In the genomic region with DNA sequence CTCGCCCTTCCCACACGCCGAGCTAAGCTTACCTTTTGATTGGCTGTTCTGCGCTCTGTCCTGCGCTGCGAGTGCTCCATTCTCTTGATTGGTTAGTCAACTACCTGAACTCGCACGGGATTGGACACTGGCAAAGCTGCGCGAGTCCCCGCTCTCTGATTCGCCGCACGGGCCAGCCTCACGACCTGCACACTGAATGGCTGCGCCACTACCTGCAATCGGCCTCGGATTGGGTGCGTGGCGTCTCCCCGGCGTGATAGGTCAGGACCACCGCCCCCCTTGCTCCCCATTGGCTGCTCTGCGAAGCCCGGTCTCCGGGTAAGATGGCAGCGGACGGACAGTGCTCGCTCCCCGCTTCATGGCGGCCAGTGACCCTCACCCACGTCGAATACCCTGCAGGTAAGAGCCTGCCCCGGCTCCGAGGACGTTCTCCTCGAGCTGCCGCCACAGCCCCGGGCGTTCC, we compare ENCODE assay signal across 8 mouse cellular contexts. TPM values are rescaled to one million over a fixed set of nuclear protein-coding genes. Genes with fewer than 3 reads are reported as not detected.
DNase-seq lines count a peak whose midpoint lies in the region; ATAC-seq and TF ChIP-seq lines count a peak whose summit lies in the region.

A gene (plus strand): TSS at position 141 of the 463 bp plus-strand sequence.

- peaks cover 6% of the 10 kb centered on the region; the same call in 1 of the 2 replicates for H3K4me1 ChIP-seq in embryonic facial prominence, embryonic 14.5 days (ENCODE audit: control insufficient read depth, insufficient read depth, low read length)
- peaks cover 7% of the 10 kb centered on the region for H3K4me1 ChIP-seq in limb, embryonic 14.5 days (ENCODE audit: control insufficient read depth, insufficient read depth, low read length)
- H3K4me1 ChIP-seq in midbrain, postnatal 0 days (ENCODE audit: insufficient read depth, low read length), result peaks cover 13% of the 10 kb centered on the region

- WGBS in embryonic facial prominence, embryonic 14.5 days, result under 1% methylated on average over 36 of the region's 40 CpGs
- 1% methylated on average over 31 of the region's 40 CpGs for WGBS in limb, embryonic 14.5 days
- 1% methylated on average over 40 of the region's 40 CpGs for WGBS in midbrain, postnatal 0 days

- peak within 1 kb of the TSS; percentile 80 for H3K27ac ChIP-seq in embryonic facial prominence, embryonic 14.5 days (replicated peaks; ENCODE audit: low read depth, low read length)
- H3K27ac ChIP-seq in limb, embryonic 14.5 days (replicated peaks; ENCODE audit: low read depth, low read length), result peak within 1 kb of the TSS; percentile 23
- peak within 1 kb of the TSS; percentile 93 for H3K27ac ChIP-seq in midbrain, postnatal 0 days (ENCODE audit: low read depth, low read length)

- H3K4me2 ChIP-seq in embryonic facial prominence, embryonic 14.5 days (ENCODE audit: low read depth, low read length), result peak within 1 kb of the TSS; percentile 94
- H3K4me2 ChIP-seq in limb, embryonic 14.5 days (replicated peaks; ENCODE audit: low read depth, low read length, severe bottlenecking), result peak within 1 kb of the TSS; percentile 91
- peak within 1 kb of the TSS; percentile 82 for H3K4me2 ChIP-seq in midbrain, postnatal 0 days (ENCODE audit: low read depth, low read length, poor library complexity, severe bottlenecking)

- peak within 1 kb of the TSS; percentile 75 for H3K9ac ChIP-seq in embryonic facial prominence, embryonic 14.5 days (ENCODE audit: low read depth, low read length)
- peak within 1 kb of the TSS; percentile 59 for H3K9ac ChIP-seq in limb, embryonic 14.5 days (ENCODE audit: low read depth, low read length, severe bottlenecking)
- peak within 1 kb of the TSS; percentile 73 for H3K9ac ChIP-seq in midbrain, postnatal 0 days (replicated peaks; ENCODE audit: low read length, poor library complexity, severe bottlenecking)

- TF ChIP-seq POLR2A in limb, embryonic 14.5 days (IDR thresholded peaks at IDR 0.05; ENCODE audit: borderline replicate concordance, extremely low read depth, insufficient read depth, insufficient read length), result 0 out of 2 replicates have a peak, but pooled peaks have one; percentile 36

- TF ChIP-seq CTCF in midbrain, postnatal 0 days (IDR thresholded peaks at IDR 0.05), result no peak

- peak; percentile 98 for DNase-seq in 3T3-L1 (ENCODE audit: low read depth, low spot score)
- peak; percentile 94 to 96 for DNase-seq in adrenal gland, postnatal 4 days (ENCODE audit: low spot score in 2 of 2)
- DNase-seq in embryonic facial prominence, embryonic 14.5 days (ENCODE audit: low spot score), result peak; percentile 99
- peak; percentile 97 for DNase-seq in heart, adult 8-10 months (ENCODE audit: low spot score)
- DNase-seq in kidney, adult 9 months, result peak; percentile 99
- peak; percentile 98 for DNase-seq in limb, embryonic 14.5 days (ENCODE audit: low spot score)
- DNase-seq in midbrain, postnatal 0 days (ENCODE audit: low spot score), result peak; percentile 99
- peak; percentile 90 to 92 for DNase-seq in spleen, postnatal 14 days (ENCODE audit: low spot score in 2 of 2)

- H3K9me3 ChIP-seq in embryonic facial prominence, embryonic 14.5 days (ENCODE audit: control insufficient read depth, low read length), result no peaks in the 10 kb centered on the region
- H3K9me3 ChIP-seq in limb, embryonic 14.5 days (ENCODE audit: control insufficient read depth, low read length), result no peaks in the 10 kb centered on the region
- no peaks in the 10 kb centered on the region for H3K9me3 ChIP-seq in midbrain, postnatal 0 days (ENCODE audit: low read length)

- H3K36me3 ChIP-seq in embryonic facial prominence, embryonic 14.5 days (ENCODE audit: control insufficient read depth, insufficient read depth, low read length), result peaks cover 13% of the 10 kb centered on the region; the same call in 1 of the 2 replicates
- H3K36me3 ChIP-seq in limb, embryonic 14.5 days (ENCODE audit: control insufficient read depth, insufficient read depth, low read length), result peaks cover 15% of the 10 kb centered on the region
- H3K36me3 ChIP-seq in midbrain, postnatal 0 days (ENCODE audit: insufficient read depth, low read length), result peaks cover 17% of the 10 kb centered on the region

- ATAC-seq in embryonic facial prominence, embryonic 14.5 days (ENCODE audit: low read depth), result peak; percentile 98
- ATAC-seq in limb, embryonic 14.5 days (ENCODE audit: low FRiP score, low read depth), result peak; percentile 99
- ATAC-seq in midbrain, postnatal 0 days (ENCODE audit: low FRiP score), result peak; percentile 98

- no peaks in the 10 kb centered on the region for H3K27me3 ChIP-seq in embryonic facial prominence, embryonic 14.5 days (replicated peaks; ENCODE audit: control insufficient read depth, insufficient read depth, low read length)
- no peaks in the 10 kb centered on the region for H3K27me3 ChIP-seq in limb, embryonic 14.5 days (ENCODE audit: control insufficient read depth, insufficient read depth, low read length)
- H3K27me3 ChIP-seq in midbrain, postnatal 0 days (ENCODE audit: insufficient read depth, low read length), result no peaks in the 10 kb centered on the region

- peak within 1 kb of the TSS; percentile 92 for H3K4me3 ChIP-seq in embryonic facial prominence, embryonic 14.5 days (ENCODE audit: low read depth, low read length)
- H3K4me3 ChIP-seq in limb, embryonic 14.5 days (replicated peaks; ENCODE audit: low read length), result peak within 1 kb of the TSS; percentile 77
- peak within 1 kb of the TSS; percentile 62 for H3K4me3 ChIP-seq in midbrain, postnatal 0 days (ENCODE audit: low read depth, low read length)

RNA-seq across cellular contexts. Expression of the gene that starts here (rescaled TPM):
- 10 to 100 TPM; 25.9 to 33.9 TPM for total RNA-seq in adrenal gland, postnatal 4 days (2021)
- 28.5 and 29.0 TPM in 2 replicates for polyA plus RNA-seq in embryonic facial prominence, embryonic 14.5 days (2014; fragmentation: Nextera tagmentation; extraction: Ambion mirVana)
- total RNA-seq in heart, adult 8-10 months (2022), result 1 to 10 TPM; 5.7 to 9.8 (median 7.9) TPM
- polyA plus RNA-seq in limb, embryonic 14.5 days (2012; rRNA removed), result 49.8 and 71.3 TPM in 2 replicates
- polyA plus RNA-seq in limb, embryonic 14.5 days (2014; fragmentation: Nextera tagmentation; extraction: Ambion mirVana), result 30.9 and 31.8 TPM in 2 replicates
- total RNA-seq in midbrain, postnatal 0 days (2014; rRNA removed), result 96.2 and 103 TPM in 2 replicates
- 56.6 and 59.7 TPM in 2 replicates for polyA plus RNA-seq in midbrain, postnatal 0 days (2015; fragmentation: Nextera tagmentation; extraction: Ambion mirVana)

Comparison
In these comparisons a context has a peak if more than half of its experiments do, and no peak if none do; other contexts are left out.
1. Peak in every context shown above with its lines: DNase-seq, ATAC-seq, H3K4me3 ChIP-seq and H3K27ac ChIP-seq.
2. H3K27ac ChIP-seq: peak in every context shown above with its lines; median percentile 93 in midbrain, postnatal 0 days; 80 in embryonic facial prominence, embryonic 14.5 days; 23 in limb, embryonic 14.5 days.